Mouse (Mus musculus) cerebellum, adult 11 months (tissue): ENCODE measurements around the gene Tagap1.
"Not testable (repeated sequence)": the region's sequence is repeated elsewhere in the genome, so short reads cannot be mapped to it uniquely, and the experiment has no call there.

Experiments
- DNase-seq: peaks from one replicate; pipeline ENCODE4 v3.0.0; 2022

The Tagap1 gene

DNA sequence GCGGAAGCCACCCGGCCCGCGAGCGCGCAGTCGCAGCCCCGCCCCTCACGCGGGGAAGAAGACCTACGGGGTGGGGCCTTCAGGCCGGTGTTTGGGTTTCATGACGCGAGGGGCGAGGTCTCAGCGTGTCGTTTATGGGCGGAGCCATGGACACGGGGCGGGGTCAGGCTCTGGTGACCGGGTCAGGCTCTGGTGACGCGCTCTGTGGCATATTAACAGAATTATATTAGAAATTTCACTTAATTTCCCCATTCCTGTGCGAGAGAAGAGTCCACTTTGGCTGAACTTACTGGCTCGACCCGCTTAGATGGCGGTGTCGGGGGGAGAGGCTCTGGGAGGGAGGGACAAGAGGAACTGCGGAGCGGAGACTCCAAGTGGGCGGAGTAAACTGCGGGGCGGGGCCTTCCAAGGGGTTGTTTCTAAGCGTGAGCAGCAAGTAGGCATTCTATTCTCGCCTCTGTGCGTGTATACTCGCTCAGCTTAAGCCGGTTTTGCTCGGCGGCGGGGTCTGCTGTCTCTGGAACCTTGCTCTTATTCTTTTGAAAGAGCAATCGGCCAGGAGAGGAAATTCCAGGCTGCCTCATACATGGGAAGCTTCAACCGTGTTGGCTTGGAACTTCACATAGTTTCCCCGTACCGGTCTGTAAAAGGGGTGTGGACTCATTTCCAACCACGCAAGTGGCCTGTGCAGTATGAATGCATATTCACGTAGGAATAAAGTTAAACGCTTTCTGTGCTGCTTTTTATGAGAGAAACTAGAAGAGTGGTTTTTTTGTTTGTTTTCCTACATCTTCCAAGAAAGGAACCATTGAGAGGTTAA is 435 bp upstream of the Tagap1 start:
- DNase-seq, result peak; percentile 47

DNA sequence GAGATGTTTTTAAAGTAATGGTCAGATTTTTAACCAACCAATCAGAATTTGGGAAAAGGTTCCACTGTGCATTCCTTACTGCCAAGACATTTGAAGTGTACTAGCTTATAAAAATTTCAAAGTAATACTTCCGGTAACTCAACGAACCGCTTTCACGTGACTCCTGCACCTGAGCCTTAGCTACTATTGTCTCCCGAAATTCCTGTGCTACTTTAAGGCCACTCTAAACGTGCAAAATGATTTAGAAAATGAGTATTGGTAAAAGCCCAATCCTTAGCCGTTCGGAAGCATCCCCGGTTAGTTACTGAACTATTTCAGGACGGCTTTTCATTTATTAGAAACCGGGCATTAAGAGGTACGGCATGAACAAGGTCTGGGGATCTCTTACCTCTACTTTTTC is 607 bp downstream of the Tagap1 start:
- not testable (repeated sequence) for DNase-seq

DNA sequence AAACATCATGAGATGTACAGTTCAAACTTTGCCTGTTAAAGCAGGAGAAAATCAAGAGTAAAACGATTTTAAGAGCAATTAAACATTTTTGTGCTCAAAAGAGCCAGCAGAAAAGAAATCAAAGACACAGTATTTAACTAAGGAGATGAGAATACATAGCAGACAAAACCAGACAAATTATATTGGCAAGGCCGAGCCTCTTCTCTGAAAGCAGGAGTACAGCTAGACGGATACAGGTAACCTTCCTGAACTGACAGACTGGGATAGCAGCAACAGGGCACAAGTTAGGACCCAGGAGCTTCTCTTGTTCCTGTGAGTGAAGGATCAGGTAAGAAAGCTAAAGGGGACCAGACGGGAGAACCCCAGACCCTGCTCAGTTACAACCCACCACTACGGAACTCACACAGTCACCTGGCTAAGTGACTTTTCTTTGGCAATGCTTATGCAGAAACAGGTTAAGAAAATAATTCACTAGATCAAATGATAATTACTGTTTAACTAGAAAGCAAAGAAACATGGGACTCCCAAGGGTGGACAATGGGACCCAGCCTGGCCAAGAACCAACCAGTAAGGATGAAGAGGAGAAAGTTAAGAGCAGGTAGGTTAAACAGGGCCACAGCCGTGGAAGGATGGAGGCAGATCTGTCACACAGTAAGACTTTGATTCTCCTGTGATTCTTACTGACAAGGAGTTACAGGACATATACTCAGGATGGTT is 1.3 kb downstream of the Tagap1 start:
- not testable (repeated sequence) for DNase-seq

DNA sequence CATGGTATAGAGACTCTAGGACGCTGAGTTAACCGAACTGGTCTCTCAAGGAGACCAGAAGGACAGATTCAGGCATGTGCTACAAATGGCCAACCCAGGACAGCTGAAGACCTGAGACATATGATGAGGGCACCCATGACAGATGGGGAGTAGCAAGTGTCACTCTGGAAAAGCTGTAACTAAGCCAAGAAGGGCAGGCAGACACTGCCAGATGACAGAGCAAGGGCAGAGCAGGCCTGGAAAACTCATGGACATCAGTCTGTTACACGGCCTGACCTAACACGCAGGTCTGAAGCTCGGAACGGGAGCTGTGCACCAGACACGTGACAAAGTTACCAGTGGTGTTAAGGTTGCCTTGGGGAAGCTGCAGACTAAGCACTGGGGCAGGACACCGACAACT is 2.1 kb downstream of the Tagap1 start:
- DNase-seq, result not testable (repeated sequence)

DNA sequence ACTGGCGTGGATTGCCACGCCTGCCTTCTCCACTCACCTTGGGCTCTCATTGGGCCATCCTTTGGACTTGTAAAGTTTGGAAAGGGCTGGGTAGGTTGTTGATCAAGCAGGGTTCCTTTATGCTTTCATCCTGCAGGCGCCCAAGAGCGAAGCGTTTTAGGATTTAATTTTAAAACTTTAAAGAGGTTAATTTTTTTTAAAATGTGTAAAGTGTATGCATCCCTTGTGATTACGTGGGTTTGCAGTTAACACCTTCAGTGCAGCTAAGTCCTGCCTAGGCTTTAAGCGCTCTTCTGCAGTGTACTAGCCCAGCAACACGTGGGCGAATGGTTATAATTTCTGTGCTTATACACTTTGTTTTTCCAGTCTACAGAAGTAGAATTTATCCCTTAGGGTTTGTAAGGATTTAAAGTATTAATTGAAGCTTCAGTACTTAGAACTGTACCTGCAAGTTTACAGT is 12.2 kb downstream of the Tagap1 start:
- not testable (repeated sequence) for DNase-seq

DNA sequence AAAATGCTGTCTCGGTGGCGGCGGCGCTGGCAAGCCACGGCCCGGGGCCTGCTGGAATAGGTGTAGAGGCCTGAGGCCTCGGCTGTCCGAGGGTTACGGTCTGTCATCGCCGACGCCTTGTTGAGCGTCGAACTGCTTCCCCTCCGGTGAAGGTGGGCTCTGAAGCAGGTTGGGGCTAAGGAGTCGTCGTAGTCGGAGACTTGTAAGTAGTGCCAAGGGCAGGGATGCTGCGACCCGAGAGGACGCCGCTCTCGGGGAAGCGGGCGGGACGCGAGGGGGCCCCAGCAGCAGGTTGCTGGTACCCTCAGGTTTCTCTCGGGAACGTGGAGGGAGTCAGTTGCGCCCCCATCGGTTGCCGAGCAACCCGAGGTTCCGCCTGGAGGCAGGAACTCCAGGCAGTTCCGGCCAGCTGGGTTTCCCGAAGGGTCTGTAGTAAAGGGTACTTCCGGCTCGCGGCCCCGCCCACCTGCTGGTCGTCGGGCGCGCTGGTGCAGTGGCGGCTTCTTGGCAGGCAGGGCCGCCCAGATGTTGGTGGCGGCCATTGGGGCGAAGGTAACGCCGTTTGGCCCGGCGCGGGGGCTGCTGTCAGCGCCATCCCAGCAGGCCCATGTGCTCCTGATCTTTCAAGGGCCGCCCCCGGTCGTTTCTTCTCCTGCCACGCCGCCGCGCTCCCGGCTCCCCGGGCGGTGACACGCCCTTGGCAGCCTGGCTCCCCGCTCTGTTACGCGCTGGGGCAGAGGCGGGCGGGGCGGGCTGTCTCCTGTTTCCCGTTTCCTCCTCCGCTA is 12.8 kb downstream of the Tagap1 start, which contains the start of gene Rsph3b:
Rsph3b (minus strand) TSS at position 699 of the 785 bp plus-strand sequence.
- DNase-seq, result peak; percentile 48

DNA sequence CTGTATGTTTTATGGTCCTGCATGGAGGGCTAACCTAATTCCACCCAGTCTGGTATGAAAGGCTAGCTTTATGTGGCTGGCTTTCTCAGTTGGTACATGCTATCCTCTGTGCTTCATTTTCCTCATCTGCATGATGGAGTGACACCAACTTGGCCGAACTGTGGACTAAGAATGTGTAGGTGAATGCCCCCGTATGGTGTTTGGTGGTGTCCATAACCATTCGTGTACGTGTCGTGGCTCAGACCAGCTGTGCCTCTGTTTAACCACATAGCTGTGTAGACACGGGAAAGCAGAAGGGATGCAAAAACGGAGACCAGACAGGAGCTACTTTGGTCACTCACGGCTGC is 13.3 kb downstream of the Tagap1 start:
- not testable (repeated sequence) for DNase-seq

DNA sequence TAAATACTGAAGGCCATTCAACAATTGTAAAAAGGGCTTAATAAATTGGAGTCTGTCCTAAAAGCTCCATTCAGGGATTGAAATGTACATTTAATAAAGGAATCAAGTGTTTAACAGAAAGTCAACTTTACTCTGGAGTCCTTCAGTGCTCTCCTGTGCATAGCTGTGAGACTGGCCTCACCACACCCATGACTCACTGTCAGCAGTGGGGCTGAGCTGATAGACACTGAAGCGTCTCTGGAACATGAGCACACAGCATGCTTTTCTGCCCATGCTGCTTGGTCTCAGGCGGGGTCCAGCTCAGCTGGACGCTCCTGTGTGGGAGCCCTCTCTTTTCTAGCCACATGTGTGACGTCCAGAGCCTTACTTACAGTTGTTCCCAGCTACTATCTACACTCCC is 18.4 kb downstream of the Tagap1 start:
- DNase-seq, result not testable (repeated sequence)

DNA sequence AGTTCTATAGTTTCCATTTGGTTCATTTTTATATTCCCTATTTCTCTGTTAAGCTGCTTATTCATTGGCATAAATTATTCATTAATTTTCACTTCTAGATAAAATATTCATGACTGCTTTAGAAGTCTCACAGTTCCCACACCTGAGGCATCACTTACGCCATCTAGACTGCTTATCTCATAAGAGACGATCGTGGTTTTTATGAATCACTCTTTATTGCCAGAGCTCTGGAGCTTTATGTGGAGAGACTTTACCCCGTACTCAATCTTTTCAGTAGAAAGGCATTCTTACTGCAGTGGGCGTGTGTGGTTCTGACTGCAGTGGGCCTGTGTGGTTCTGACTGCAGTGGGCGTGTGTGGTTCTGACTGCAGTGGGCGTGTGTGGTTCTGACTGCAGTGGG is 29.3 kb downstream of the Tagap1 start:
- not testable (repeated sequence) for DNase-seq

DNA sequence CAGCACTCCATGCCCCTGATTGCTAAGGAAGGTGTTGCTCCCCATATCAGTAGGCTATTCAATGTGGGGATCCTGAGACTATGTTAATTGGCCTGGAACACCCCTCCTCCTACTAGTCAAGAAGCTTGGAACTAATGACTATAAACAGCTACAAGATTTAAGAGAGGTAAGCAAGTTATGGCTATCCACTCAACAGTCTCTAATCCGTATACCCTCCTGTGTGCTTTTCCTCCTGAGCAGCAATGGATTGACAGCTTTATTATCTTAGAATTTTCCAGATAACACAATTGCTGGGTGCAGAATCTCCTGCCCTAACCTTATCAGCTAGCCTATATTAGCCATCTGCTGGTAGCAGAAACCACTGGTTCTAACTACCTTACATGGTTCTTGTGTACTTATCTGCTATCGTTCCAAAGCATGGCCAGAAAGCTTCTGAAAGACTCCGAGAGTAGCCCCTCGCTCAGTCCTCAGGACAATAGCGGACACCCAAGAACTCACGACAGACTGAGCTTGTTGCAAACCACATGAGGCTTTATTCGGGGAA is 40.5 kb downstream of the Tagap1 start:
- DNase-seq, result not testable (repeated sequence)

DNA sequence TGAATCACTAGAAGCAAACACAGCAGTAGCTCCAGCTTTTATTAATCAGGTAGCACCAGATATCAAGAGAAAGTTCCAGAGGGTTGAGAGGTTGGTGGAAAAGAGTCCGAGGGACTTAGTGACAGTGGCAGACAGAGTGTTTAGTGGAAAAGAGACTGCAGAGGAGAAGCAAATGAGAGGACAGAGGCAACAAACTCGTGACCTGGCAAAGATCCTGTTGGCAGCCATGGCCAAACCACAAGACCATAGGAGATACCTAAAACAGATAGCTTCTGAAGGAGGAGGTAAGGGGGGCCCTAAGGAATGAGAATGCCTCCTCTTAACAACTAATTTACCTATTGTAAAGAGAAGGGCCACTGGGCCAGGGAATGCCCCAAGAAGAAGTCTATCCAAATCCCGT is 41.6 kb downstream of the Tagap1 start:
- not testable (repeated sequence) for DNase-seq

DNA sequence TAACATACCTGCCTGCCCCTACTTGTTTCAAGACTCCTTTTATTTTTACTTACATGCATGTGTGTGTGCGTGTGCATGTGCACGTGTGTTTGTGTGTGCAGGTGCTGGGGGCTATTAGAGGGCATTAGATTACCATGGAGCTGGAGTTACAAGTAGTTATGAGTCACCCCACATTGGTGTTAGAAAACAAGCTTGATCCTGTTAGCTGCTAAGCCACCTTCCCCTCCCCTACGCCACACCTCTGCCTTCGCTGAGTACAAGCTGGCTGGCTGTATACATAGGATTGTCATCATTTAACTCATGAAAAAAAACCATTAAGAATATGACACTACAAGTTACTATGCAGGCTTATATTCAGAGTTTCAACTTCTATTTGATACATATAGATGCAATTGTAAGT is 45.7 kb downstream of the Tagap1 start:
- DNase-seq, result not testable (repeated sequence)

DNA sequence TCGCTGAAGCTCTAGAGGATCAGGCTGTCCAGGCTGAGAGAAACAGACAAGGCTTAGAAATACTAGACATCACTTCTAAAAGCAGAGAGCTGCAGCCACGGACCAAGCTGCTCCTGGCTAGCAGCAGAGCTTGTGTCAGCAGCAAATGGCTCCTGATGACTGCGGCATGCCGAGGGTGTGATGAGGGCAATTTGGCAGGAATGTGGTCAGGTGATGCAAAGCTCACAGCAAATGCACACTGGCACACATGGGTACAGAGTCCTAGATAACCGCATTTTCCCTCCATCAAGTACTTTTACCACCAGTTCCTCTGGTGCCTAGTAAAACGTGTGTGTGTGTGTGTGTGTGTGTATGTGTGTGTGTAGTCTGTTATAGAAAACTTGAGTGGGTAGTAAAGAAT is 46.9 kb downstream of the Tagap1 start:
- DNase-seq, result not testable (repeated sequence)
